Mouse (Mus musculus) hindbrain, embryonic 16.5 days (tissue): ENCODE results near the gene Tpcn2. TPM values are rescaled to one million over a fixed set of nuclear protein-coding genes. Genes with fewer than 3 reads are reported as not detected.

Experiments
- ATAC-seq: fragments of 200-750 bp; cut with Nextera tagmentation; 2 replicates; pipeline ENCODE4 v1.8.0; 2017; ENCODE audit warnings: moderate TSS enrichment, moderate library complexity
- H3K27ac ChIP-seq: fragments of 300-500 bp; sonication (generic); 2 replicates; pipeline ENCODE4 v1.5.1; 2014; ENCODE audit warnings: low read depth, mild to moderate bottlenecking, control low read depth, low read length, moderate library complexity
- H3K27me3 ChIP-seq: fragments of 300-500 bp; sonication (generic); replicated peaks from 2 replicates; pipeline ENCODE4 v1.6.1; 2014; ENCODE audit warnings: low read length; ENCODE audit not compliant: control insufficient read depth, insufficient read depth
- H3K36me3 ChIP-seq: fragments of 300-500 bp; sonication (generic); 2 replicates; pipeline ENCODE4 v1.6.1; 2014; ENCODE audit warnings: mild to moderate bottlenecking, low read length, moderate library complexity, mixed read lengths; ENCODE audit not compliant: control insufficient read depth, insufficient read depth
- H3K4me1 ChIP-seq: fragments of 300-500 bp; sonication (generic); 2 replicates; pipeline ENCODE4 v1.6.1; 2014; ENCODE audit warnings: low read depth, low read length; ENCODE audit not compliant: control insufficient read depth, insufficient read depth
- H3K4me2 ChIP-seq: fragments of 300-500 bp; sonication (generic); 2 replicates; pipeline ENCODE4 v1.6.1; 2014; ENCODE audit warnings: mild to moderate bottlenecking, low read length, control low read depth, moderate library complexity
- H3K4me3 ChIP-seq: fragments of 300-500 bp; sonication (generic); 2 replicates; pipeline ENCODE4 v1.5.1; 2014; ENCODE audit warnings: mild to moderate bottlenecking, low read length, control low read depth, moderate library complexity
- H3K9ac ChIP-seq: fragments of 300-500 bp; sonication (generic); 2 replicates; pipeline ENCODE4 v1.6.1; 2014; ENCODE audit warnings: low read depth, mild to moderate bottlenecking, control low read depth, low read length, moderate library complexity
- H3K9me3 ChIP-seq: fragments of 300-500 bp; sonication (generic); 2 replicates; pipeline ENCODE4 v1.6.1; 2014; ENCODE audit warnings: mild to moderate bottlenecking, low read length, moderate library complexity; ENCODE audit not compliant: control insufficient read depth
- WGBS: fragments of 180-500 bp; shearing (Covaris S2); extraction: QIAGEN DNeasy Blood & Tissue Kit; methylation state at CpG from one replicate; pipeline ENCODE4 v1.1.7; 2014; 5-methylcytosine and 5-hydroxymethylcytosine counted together
- polyA plus RNA-seq: library from polyadenylated mRNA; unstranded; fragments of >200 nt; fragmentation: Nextera tagmentation; extraction: Ambion mirVana; gene quantifications from 2 replicates; pipeline ENCODE4 v1.2.1, GENCODE M21; 2015

Tpcn2 gene
- polyA plus RNA-seq, 1 experiment from 2014 or later, result 2.8 TPM

- Histone ChIP-seq H3K4me1 (peaks cover 5% of the 10 kb centered on the region), H3K9ac (no peak overlapping the region), H3K4me2 (no peak overlapping the region), H3K9me3 (no peaks in the 10 kb centered on the region), H3K4me3 (no peak overlapping the region), H3K36me3 (no peaks in the 10 kb centered on the region), H3K27ac (no peak overlapping the region), H3K27me3 (no peaks in the 10 kb centered on the region)
- no peak for ATAC-seq
- WGBS, result 80% methylated on average over 4 of the region's 4 CpGs
Observed at GRCm38 (mm10) chr7:145215476-145215875, 68.3 kb downstream of the Tpcn2 start.

DNA sequence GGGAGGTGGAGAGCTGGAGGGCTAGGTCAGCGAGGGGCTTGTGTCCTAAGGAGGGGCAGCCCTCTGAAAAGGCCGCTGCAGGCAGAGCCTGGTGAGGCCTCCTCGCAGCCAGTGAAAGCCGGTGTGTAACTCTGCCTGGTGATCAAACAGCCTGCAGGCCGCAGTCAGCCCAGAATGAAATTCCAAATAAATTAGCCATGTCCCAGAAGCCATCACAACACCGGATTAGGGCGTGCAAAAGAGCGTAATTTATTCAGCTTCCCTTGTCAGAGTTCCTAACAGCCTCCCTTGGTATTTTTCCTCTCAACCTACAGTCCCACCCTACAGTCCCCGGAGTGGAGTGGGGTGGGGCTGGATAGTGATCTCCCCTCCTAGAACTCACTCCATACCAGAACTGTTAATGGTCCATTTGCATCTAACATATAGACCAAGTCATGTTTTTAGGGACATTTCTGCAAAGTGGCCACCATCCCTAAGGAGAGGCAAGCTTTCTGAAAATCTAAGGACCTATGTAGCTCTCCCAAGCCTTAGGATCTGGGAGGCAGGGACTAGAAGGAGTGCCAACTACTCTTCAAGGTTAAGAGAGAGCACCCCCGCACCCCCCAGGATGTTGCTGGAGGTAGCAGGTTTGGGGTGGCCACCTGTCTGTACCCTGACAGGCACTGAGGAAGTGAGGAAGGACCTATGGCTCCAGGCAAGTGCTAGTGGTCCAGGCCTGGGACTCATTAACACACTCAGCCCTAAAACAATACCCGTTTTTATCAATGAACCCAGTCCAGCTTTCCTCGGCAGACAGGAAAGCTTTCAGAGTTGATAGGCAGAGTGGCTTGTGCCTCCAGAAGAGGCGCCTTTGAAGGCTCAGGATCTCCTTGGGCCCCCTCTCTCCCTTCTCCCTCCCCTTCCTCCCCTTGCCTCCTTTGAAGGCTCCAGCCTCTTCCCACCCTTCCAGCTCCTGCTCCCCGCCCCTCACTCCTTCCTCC is 71.8 kb downstream of the Tpcn2 start:
- Histone ChIP-seq H3K9ac (peak overlapping the region; percentile 49; the same call in 1 of the 2 replicates), H3K27ac (no peak overlapping the region)
- peak; percentile 40; the same call in 1 of the 2 replicates for ATAC-seq

GRCm38 (mm10) chr7:145210477-145211070 is 73.2 kb downstream of the Tpcn2 start:
- ATAC-seq, result no peak
- Histone ChIP-seq H3K27me3 (no peaks in the 10 kb centered on the region), H3K4me2 (no peak overlapping the region), H3K9ac (no peak overlapping the region), H3K36me3 (no peaks in the 10 kb centered on the region), H3K4me3 (no peak overlapping the region), H3K27ac (no peak overlapping the region), H3K4me1 (peaks cover 18% of the 10 kb centered on the region), H3K9me3 (no peaks in the 10 kb centered on the region)
- 78% methylated on average over 4 of the region's 4 CpGs for whole genome bisulfite sequencing

More for the DNA sequence above, 71.8 kb downstream of the Tpcn2 start:
- H3K4me2 ChIP-seq, result no peak overlapping the region
- H3K27me3 ChIP-seq, result no peaks in the 10 kb centered on the region
- no peaks in the 10 kb centered on the region for H3K9me3 ChIP-seq
- H3K36me3 ChIP-seq, result no peaks in the 10 kb centered on the region
- H3K4me1 ChIP-seq, result peaks cover 6% of the 10 kb centered on the region
- no peak overlapping the region for H3K4me3 ChIP-seq
- WGBS, result 20% methylated on average over 14 of the region's 14 CpGs

- Histone ChIP-seq H3K4me1 (peaks cover 18% of the 10 kb centered on the region), H3K9ac (peak within 1 kb of the TSS; percentile 69; the same call in 1 of the 2 replicates), H3K27ac (peak within 1 kb of the TSS; percentile 84; the same call in 1 of the 2 replicates), H3K27me3 (no peaks in the 10 kb centered on the region), H3K9me3 (no peaks in the 10 kb centered on the region), H3K4me3 (no peak within 1 kb of the TSS), H3K36me3 (no peaks in the 10 kb centered on the region), H3K4me2 (no peak within 1 kb of the TSS)
- 89% methylated on average over 4 of the region's 4 CpGs for WGBS
- ATAC-seq, result no peak
Observed at GRCm38 (mm10) chr7:145208006-145208405, 75.8 kb downstream of the Tpcn2 start, which contains the start of gene 1810010D01Rik. Gene 1810010D01Rik, minus strand, starts transcription at chr7:145208119.

GRCm38 (mm10) chr7:145206801-145207200 is 77.0 kb downstream of the Tpcn2 start:
- Histone ChIP-seq H3K4me3 (no peak overlapping the region), H3K27ac (peak overlapping the region; percentile 84), H3K36me3 (no peaks in the 10 kb centered on the region), H3K27me3 (no peaks in the 10 kb centered on the region), H3K9ac (peak overlapping the region; percentile 69), H3K9me3 (no peaks in the 10 kb centered on the region), H3K4me2 (peak overlapping the region; percentile 47), H3K4me1 (peaks cover 18% of the 10 kb centered on the region)
- ATAC-seq, result no peak
- 42% methylated on average over 6 of the region's 6 CpGs for WGBS

- no peaks in the 10 kb centered on the region for H3K27me3 ChIP-seq
- H3K27ac ChIP-seq, result peak overlapping the region; percentile 84
- peak; percentile 94 for ATAC-seq
- H3K4me1 ChIP-seq, result peaks cover 13% of the 10 kb centered on the region
- peak overlapping the region; percentile 47 for H3K4me2 ChIP-seq
- H3K36me3 ChIP-seq, result no peaks in the 10 kb centered on the region
- H3K9ac ChIP-seq, result peak overlapping the region; percentile 69
- H3K9me3 ChIP-seq, result no peaks in the 10 kb centered on the region
- 0 out of 2 replicates have a peak overlapping the region, but pooled peaks have one; percentile 1 for H3K4me3 ChIP-seq
- 2% methylated on average over 32 of the region's 34 CpGs for WGBS
Observed at GRCm38 (mm10) chr7:145206056-145206610, 77.7 kb downstream of the Tpcn2 start.

- peaks cover 13% of the 10 kb centered on the region for H3K4me1 ChIP-seq
- H3K27me3 ChIP-seq, result no peaks in the 10 kb centered on the region
- 80% methylated on average over 4 of the region's 4 CpGs for WGBS
- no peaks in the 10 kb centered on the region for H3K9me3 ChIP-seq
- peak overlapping the region; percentile 84 for H3K27ac ChIP-seq
- H3K9ac ChIP-seq, result no peak overlapping the region
- no peak overlapping the region for H3K4me3 ChIP-seq
- no peak for ATAC-seq
- H3K36me3 ChIP-seq, result no peaks in the 10 kb centered on the region
- no peak overlapping the region for H3K4me2 ChIP-seq
Observed at GRCm38 (mm10) chr7:145205363-145205902, 78.4 kb downstream of the Tpcn2 start.

DNA sequence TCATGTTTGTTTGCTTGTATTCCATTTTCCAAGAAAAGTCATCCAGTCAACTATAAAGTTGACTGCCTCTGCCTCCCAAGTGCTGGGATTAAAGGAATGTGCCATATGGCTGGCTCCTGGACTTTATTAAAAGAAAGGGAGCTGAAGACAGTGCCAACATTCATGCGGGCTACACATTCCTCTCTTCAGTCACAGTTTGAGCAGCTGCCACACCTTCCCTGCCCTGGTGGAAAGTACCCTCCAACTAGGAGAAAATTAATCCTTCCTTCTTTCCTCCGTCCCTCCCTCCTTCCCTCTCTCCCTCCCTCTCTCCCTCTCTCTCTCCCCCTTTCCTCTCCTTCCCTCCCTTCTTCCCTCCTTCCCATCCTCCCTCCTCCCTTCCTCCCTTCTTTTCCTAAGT is 84.1 kb downstream of the Tpcn2 start:
- Histone ChIP-seq H3K4me2 (no peak overlapping the region), H3K4me1 (peaks cover 9% of the 10 kb centered on the region), H3K27ac (no peak overlapping the region), H3K9ac (no peak overlapping the region), H3K9me3 (no peaks in the 10 kb centered on the region), H3K4me3 (no peak overlapping the region), H3K36me3 (no peaks in the 10 kb centered on the region), H3K27me3 (no peaks in the 10 kb centered on the region)
- 59% methylated on average over 2 of the region's 2 CpGs for WGBS
- ATAC-seq, result no peak
